Mouse (Mus musculus) spleen, adult 18-20 months (tissue): ENCODE results near the gene Xcr1.

Source experiments
- DNase-seq, 2 experiments: peaks; one replicate each; pipeline ENCODE4 v3.0.0; 2022; ENCODE audit warnings: mixed read lengths in 2 of 2

Gene Xcr1

DNA sequence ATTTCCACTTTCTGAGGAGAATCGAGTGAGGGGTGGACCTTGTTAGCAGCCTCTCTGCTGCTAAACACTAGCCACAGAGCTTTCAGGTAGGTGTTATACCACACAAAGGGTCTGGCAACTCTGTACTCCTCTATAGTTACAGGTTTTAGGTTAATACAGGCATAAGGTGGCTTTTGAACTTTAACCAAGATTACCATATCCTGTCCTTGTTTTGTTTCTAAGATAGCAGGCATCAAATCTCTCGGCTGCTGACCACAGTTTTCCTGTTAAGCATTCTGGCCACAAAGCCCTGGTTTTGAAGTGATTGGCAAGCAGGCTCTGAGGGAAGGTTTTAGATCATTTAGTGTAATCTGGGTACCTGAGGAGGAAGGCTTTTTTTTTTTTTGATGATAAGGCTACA, 47.5 kb downstream of the Xcr1 start:
- DNase-seq, result no peak

DNA sequence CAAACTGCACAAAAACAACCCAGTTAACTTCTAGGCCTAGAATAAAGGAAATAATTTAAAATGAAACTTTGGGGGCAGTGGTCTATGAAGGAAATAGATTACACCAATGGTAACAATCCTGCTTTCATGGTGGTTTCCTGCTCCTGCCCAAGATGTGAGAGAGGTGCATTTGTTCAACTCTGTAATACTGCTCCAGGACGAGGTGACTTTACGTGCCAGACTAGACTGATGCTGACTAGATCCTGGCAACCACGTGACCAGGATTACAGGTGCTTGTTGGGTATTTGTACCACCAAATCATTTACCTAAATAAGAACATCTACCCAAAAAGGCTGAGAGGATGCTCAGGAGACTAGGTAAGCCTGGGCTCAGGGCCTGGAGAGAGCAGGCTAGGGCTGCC, 50.0 kb downstream of the Xcr1 start:
- no peak for DNase-seq

DNA sequence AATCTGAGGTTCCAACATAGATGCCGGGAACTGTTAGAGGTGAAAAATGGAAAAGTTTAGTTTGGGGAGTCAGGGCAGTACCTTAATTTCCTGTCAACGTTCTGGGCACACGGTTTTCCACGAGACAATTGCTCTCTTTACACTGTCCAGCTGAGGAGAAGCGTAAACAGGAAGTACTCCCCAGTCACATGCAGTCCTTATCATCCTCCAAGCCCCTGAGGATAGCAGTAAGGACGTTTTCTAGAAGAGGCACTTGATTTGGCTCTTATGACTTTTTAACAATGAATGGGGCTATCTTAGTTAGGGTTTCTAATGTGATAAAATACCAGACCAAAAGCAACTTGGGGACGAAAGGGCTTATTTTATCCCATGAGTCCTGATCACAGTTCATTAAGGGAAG, 53.2 kb downstream of the Xcr1 start:
- no peak for DNase-seq

DNA sequence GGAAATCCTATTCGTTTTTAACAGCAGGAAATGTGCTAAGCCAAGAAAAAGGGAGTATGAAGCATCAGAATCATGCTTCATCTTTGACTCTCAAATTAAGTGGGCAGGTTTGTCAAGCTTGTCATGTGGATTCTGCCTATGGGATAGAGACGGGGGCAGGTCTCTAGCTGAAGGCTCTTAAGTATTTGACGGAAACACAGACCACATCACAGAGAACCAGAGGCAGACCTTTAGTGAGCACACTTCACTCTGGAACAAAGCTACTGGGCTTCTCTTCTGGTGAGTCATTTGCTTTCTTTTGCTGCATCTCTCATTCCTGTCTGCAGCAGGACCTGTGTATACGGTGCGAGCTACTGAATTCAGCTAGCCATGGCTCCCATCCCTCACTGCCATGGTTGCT, 55.6 kb downstream of the Xcr1 start, which contains the start of gene Cxcr6:
Cxcr6 (plus strand) TSS at position 209 of the 400 bp plus-strand sequence.
- DNase-seq, result no peak

DNA sequence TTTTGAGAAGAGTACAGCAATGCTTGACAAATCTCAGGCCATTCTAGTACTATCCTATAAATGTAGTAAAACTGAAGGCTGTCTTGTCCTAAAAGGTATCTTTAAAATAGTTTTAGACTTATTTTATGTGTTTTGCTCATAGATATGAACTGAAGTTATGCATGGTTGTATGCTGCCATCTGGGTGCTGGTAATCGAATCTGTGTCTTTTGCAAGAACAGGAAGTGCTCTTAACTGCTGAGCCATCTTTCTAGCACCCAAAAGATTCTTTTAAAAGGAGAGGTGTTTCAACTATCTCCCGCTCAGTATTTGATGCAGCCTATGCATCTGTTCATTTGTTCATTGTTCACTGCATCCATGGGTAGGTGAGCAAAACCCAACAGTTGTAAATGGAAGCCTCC, 56.6 kb downstream of the Xcr1 start:
- no peak for DNase-seq

DNA sequence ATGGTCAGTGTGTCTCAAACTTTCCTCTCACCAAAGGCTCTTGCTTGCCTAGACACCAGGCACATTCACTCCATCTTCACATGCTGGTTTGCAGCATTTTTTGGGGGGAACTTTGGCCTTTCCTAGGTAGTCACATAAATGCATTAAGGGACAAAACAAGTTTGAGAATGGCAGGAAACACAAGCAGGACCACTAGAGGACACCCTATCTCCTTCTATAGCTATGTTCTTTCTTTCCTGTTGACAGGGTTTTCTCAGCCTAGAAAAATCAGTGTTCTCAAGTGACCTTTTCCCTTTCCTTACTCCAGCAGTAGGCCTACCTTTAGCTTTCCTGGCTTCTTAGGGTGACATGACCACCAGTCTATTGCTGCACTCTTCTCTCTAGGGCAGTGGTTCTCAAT, 58.9 kb downstream of the Xcr1 start:
- no peak for DNase-seq

DNA sequence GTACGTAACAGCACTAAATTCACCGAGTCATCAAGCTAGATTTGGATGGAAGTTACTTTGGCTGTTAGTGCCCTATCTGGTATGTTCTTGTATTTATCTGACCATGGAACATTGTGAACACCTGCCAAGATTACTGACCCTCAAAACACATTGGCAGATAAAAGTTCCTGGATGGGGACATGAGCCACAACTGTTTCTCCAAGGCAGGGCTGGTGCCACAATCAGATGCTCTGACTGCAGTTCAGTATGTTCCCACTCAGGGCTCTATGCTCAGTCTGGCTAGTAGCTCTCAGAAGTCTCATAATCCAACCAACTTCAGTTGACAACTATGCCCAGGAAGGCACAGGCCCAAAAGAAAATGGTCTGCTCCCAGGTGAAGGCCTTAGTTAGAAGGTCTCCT, 59.4 kb downstream of the Xcr1 start:
- DNase-seq, result no peak
